Mouse (Mus musculus) heart, embryonic 15.5 days (tissue): ENCODE results near the gene Vat1. TPM values are rescaled to one million over a fixed set of nuclear protein-coding genes. Genes with fewer than 3 reads are reported as not detected.
"Not testable (repeated sequence)": the region's sequence is repeated elsewhere in the genome, so short reads cannot be mapped to it uniquely, and the experiment has no call there.

ENCODE experiments used
- ATAC-seq: fragments of 200-750 bp; cut with Nextera tagmentation; replicated peaks from 2 replicates; pipeline ENCODE4 v1.8.0; 2017; ENCODE audit warnings: low read depth, moderate TSS enrichment; ENCODE audit not compliant: insufficient number of reproducible peaks, insufficient read depth, low FRiP score
- H3K27ac ChIP-seq: fragments of 300-500 bp; sonication (generic); 2 replicates; pipeline ENCODE4 v1.5.1; 2015; ENCODE audit warnings: mild to moderate bottlenecking, inconsistent platforms
- H3K27me3 ChIP-seq: fragments of 300-500 bp; sonication (generic); 2 replicates; pipeline ENCODE4 v1.6.1; 2015; ENCODE audit warnings: inconsistent platforms
- H3K36me3 ChIP-seq: fragments of 300-500 bp; sonication (generic); 2 replicates; pipeline ENCODE4 v1.6.1; 2015; ENCODE audit warnings: mild to moderate bottlenecking, inconsistent platforms
- H3K4me1 ChIP-seq: fragments of 300-500 bp; sonication (generic); replicated peaks from 2 replicates; pipeline ENCODE4 v1.6.1; 2015; ENCODE audit warnings: inconsistent platforms
- H3K4me2 ChIP-seq: fragments of 300-500 bp; sonication (generic); 2 replicates; pipeline ENCODE4 v1.6.1; 2015; ENCODE audit warnings: inconsistent platforms, mild to moderate bottlenecking, moderate library complexity
- H3K4me3 ChIP-seq: fragments of 300-500 bp; sonication (generic); 2 replicates; pipeline ENCODE4 v1.5.1; 2015; ENCODE audit warnings: mild to moderate bottlenecking, inconsistent platforms
- H3K9ac ChIP-seq: fragments of 300-500 bp; sonication (generic); 2 replicates; pipeline ENCODE4 v1.6.1; 2015; ENCODE audit warnings: mild to moderate bottlenecking, inconsistent platforms
- H3K9me3 ChIP-seq: fragments of 300-500 bp; sonication (generic); replicated peaks from 2 replicates; pipeline ENCODE4 v1.6.1; 2016; ENCODE audit warnings: inconsistent platforms
- WGBS: fragments of 180-500 bp; shearing (Covaris S2); methylation state at CpG from one replicate; pipeline ENCODE4 v1.1.7; 2015; ENCODE audit warnings: mixed read lengths; 5-methylcytosine and 5-hydroxymethylcytosine counted together
- polyA plus RNA-seq: library from polyadenylated mRNA; unstranded; fragments of >200 nt; fragmentation: Nextera tagmentation; extraction: Ambion mirVana; gene quantifications from 2 replicates; pipeline ENCODE4 v1.2.1, GENCODE M21; 2015

Vat1 gene
- polyA plus RNA-seq, 1 experiment from 2014 or later, result 30.2 TPM

DNA sequence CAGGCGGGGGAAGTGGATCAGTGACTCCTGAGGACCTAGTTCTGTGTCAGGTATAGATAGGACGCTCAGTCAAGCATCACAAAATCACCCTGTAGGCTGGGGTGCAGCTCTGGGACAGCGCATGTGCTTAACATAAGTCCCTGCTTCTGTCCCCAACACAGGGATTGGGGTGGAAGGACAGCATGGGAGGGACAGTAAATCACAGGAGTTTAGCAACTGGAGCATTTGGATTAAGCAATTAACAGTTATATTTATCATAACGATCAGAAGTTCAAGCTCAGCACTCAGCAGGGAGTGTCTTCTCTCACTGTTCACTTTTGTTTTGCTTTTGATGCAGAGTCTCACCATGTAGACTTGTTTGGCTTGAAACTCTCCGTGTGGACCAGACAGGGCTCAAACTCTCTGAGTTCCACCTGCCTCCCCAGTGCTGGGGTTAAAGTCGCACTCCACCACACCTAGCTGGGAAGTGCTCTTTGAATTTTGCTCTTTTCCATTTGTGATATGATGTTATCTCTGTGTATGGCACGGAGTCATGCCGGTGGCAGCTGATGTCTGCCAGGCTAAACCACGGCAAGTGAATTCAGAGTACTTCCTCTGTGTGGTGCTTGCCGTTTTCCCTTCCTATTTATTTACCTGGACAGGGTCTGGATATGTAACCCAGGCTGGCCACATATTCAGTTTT lies 13.8 kb downstream of the Vat1 start:
- ATAC-seq, result no peak
- Histone ChIP-seq H3K4me2 (no peak overlapping the region), H3K4me1 (peaks cover 14% of the 10 kb centered on the region), H3K36me3 (peaks cover 7% of the 10 kb centered on the region; the same call in 1 of the 2 replicates), H3K27ac (no peak overlapping the region), H3K27me3 (no peaks in the 10 kb centered on the region), H3K4me3 (no peak overlapping the region), H3K9ac (no peak overlapping the region), H3K9me3 (no peaks in the 10 kb centered on the region)
- 56% methylated on average over 10 of the region's 10 CpGs for WGBS

DNA sequence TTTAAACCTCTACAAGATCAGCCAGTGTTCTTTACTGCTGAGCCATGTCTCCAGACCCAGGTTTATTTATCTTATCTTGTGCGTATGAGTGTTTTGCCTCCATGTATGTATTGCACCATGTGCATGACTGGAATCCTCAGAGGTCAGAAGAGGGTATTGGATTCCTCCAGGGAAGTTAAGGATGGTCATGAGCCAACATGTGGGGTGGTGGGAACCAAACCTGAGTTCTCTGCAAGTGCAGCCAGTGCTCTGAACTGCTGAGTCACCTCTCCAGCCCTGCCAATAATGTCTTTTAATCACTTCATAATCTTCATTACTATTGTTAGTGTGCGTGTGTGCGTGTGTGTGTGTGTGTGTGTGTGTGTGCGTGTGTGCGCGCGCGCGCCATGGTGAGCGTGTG lies 14.5 kb downstream of the Vat1 start:
- Histone ChIP-seq H3K4me1 (peaks cover 14% of the 10 kb centered on the region), H3K27ac (no peak overlapping the region), H3K4me2 (no peak overlapping the region), H3K9me3 (no peaks in the 10 kb centered on the region), H3K4me3 (no peak overlapping the region), H3K27me3 (no peaks in the 10 kb centered on the region), H3K36me3 (0 out of 2 replicates have a peak, but pooled peaks cover under 1% of the 10 kb centered on the region), H3K9ac (no peak overlapping the region)
- WGBS, result 93% methylated on average over 10 of the region's 10 CpGs
- no peak for ATAC-seq

DNA sequence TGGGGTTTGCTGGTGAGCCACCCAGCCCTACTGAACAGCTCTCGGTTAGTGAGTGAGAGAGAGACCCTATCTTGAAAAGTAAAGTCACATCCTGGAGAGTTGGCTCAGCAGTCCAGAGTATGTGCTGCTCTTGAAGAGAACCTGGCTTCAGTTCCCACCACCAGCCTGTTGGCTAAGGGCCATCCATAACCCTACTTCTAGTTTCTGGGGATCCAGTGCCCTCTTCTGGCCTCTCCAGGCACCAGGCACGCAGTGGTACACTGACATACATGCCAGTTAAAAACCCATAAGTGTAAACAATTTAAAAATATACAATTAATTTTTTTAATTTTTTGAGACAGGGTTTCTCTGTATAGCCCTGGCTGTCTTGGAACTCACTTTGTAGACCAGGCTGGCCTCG lies 15.6 kb downstream of the Vat1 start:
- Histone ChIP-seq H3K9me3 (no peaks in the 10 kb centered on the region), H3K4me1 (peaks cover 14% of the 10 kb centered on the region), H3K4me2 (no peak overlapping the region), H3K27ac (no peak overlapping the region), H3K4me3 (no peak overlapping the region), H3K36me3 (peaks cover 2% of the 10 kb centered on the region; the same call in 1 of the 2 replicates), H3K27me3 (no peaks in the 10 kb centered on the region), H3K9ac (no peak overlapping the region)
- WGBS, result 72% methylated on average over 3 of the region's 3 CpGs
- ATAC-seq, result no peak

DNA sequence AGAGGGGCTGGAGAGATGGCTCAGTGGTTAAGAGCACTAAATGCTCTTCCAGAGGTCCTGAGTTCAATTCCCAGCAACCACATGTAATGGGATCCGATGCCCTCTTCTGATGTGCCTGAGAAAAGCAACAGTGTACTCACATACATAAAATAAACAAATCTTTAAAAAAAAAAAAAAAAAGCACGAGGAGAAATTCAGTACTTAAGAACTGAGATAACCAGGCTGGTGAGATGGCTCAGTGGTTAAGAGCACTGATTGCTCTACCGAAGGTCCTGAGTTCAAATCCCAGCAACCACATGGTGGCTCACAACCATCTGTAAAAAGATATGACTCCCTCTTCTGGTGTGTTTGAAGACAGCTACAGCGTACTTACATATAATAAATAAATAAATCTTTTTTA lies 16.4 kb downstream of the Vat1 start:
- H3K9me3 ChIP-seq, H3K4me2 ChIP-seq, H3K36me3 ChIP-seq, H3K9ac ChIP-seq, H3K27me3 ChIP-seq, ATAC-seq, H3K4me3 ChIP-seq, H3K27ac ChIP-seq: not testable (repeated sequence)
- peaks cover 17% of the 10 kb centered on the region for H3K4me1 ChIP-seq
- 83% methylated on average over 4 of the region's 4 CpGs for WGBS

DNA sequence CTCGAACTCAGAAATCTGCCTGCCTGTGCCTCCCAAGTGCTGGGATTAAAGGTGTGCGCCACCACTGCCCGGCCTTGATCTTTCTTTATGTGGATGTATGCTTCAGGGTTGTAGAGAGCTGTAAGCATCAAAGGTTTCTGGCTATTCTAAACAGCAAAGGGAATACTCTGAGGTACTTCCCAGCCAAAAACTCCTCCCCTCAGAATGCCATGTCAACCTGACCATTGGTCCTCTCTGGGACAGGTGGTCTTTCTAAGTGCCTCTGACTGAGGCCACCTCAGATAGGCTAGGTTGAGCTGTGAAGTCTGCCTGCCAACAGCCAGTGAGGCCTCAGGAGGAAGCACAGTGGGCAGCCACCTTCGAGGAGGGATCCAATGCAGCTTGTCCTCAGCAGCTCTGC lies 17.1 kb downstream of the Vat1 start:
- H3K36me3 ChIP-seq, result peaks cover 16% of the 10 kb centered on the region
- H3K9ac ChIP-seq, result peak overlapping the region; percentile 55
- H3K4me2 ChIP-seq, result peak overlapping the region; percentile 64
- peak overlapping the region; percentile 61 for H3K4me3 ChIP-seq
- H3K27me3 ChIP-seq, result no peaks in the 10 kb centered on the region
- peaks cover 23% of the 10 kb centered on the region for H3K4me1 ChIP-seq
- WGBS, result 74% methylated on average over 4 of the region's 4 CpGs
- H3K27ac ChIP-seq, result peak overlapping the region; percentile 82
- no peaks in the 10 kb centered on the region for H3K9me3 ChIP-seq
- ATAC-seq, result no peak

- H3K9me3 ChIP-seq, result no peaks in the 10 kb centered on the region
- WGBS, result 15% methylated on average over 10 of the region's 10 CpGs
- peak; percentile 61 for ATAC-seq
Measured at GRCm38 (mm10) chr11:101448274-101448746, 17.7 kb downstream of the Vat1 start, which contains the start of gene Ifi35. TSS of gene Ifi35 (plus strand) at chr11:101448407.

GRCm38 (mm10) chr11:101447786-101448185 lies 18.2 kb downstream of the Vat1 start:
- Histone ChIP-seq H3K4me2 (peak overlapping the region; percentile 64), H3K9me3 (no peaks in the 10 kb centered on the region), H3K4me1 (peaks cover 33% of the 10 kb centered on the region), H3K36me3 (peaks cover 20% of the 10 kb centered on the region), H3K27ac (peak overlapping the region; percentile 82), H3K27me3 (no peaks in the 10 kb centered on the region), H3K9ac (peak overlapping the region; percentile 55), H3K4me3 (peak overlapping the region; percentile 61)
- 88% methylated on average over 5 of the region's 5 CpGs for WGBS
- no peak for ATAC-seq

More at GRCm38 (mm10) chr11:101448274-101448746, 17.7 kb downstream of the Vat1 start, which contains the start of gene Ifi35:
- Histone ChIP-seq H3K27me3 (no peaks in the 10 kb centered on the region), H3K27ac (peak within 1 kb of the TSS; percentile 82), H3K4me1 (peaks cover 29% of the 10 kb centered on the region), H3K4me2 (peak within 1 kb of the TSS; percentile 64), H3K4me3 (peak within 1 kb of the TSS; percentile 61), H3K36me3 (peaks cover 20% of the 10 kb centered on the region), H3K9ac (peak within 1 kb of the TSS; percentile 55)

DNA sequence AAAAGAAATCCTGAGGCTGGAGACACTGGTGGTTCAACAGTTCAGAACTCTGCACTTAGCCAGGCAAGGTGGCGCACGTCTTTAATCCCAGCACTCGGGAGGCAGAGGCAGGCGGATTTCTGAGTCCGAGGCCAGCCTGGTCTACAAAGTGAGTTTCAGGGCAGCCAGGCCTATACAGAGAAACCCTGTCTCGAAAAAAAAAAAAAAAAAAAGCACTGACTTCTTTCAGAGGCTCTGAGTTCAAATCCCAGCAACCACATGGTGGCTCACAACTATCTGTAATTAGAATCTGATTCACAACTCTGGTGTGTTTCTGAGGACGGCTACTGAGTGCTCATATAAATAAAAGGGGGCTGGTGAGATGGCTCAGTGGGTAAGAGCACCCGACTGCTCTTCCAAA lies 19.2 kb downstream of the Vat1 start:
- not testable (repeated sequence) for H3K27me3 ChIP-seq, H3K27ac ChIP-seq, H3K4me2 ChIP-seq, H3K4me3 ChIP-seq, H3K9me3 ChIP-seq, ATAC-seq, H3K9ac ChIP-seq
- Histone ChIP-seq H3K4me1 (peaks cover 33% of the 10 kb centered on the region), H3K36me3 (peaks cover 20% of the 10 kb centered on the region)
- WGBS, result 88% methylated on average over 8 of the region's 8 CpGs

GRCm38 (mm10) chr11:101446319-101446718 lies 19.7 kb downstream of the Vat1 start:
- no peak for ATAC-seq
- H3K27ac ChIP-seq, result no peak overlapping the region
- 97% methylated on average over 1 of the region's 1 CpGs for WGBS
- H3K4me2 ChIP-seq, result no peak overlapping the region
- H3K9me3 ChIP-seq, result no peaks in the 10 kb centered on the region
- no peaks in the 10 kb centered on the region for H3K27me3 ChIP-seq
- no peak overlapping the region for H3K9ac ChIP-seq
- peaks cover 20% of the 10 kb centered on the region for H3K36me3 ChIP-seq
- peaks cover 33% of the 10 kb centered on the region for H3K4me1 ChIP-seq
- no peak overlapping the region for H3K4me3 ChIP-seq

DNA sequence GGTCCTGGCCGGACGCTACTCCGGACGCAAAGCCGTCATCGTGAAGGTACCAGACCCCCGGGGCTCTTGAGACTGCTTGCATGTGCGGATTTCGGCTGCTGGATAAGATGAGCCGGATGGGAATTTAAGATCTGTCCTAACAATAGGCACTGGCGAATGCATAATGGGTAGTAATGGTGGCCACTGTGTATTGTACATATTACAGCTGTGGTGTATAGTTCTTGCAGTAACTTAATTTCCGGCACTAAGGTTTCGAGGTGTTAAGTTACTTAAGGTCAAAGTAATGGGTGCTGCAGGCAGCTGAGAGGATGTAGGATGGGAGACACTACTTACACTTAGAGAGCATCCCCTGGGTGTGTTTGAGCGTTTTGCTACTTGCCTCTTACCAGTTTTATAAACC lies 23.3 kb downstream of the Vat1 start:
- WGBS, result under 1% methylated on average over 14 of the region's 14 CpGs

GRCm38 (mm10) chr11:101442127-101442693 lies 23.8 kb downstream of the Vat1 start, which contains the start of gene Rpl27:
TSS of gene Rpl27 (plus strand) at chr11:101442298.
- Histone ChIP-seq H3K9me3 (no peaks in the 10 kb centered on the region), H3K36me3 (peaks cover 20% of the 10 kb centered on the region), H3K27me3 (no peaks in the 10 kb centered on the region), H3K4me1 (peaks cover 19% of the 10 kb centered on the region), H3K4me2 (peak within 1 kb of the TSS; percentile 74), H3K9ac (peak within 1 kb of the TSS; percentile 94), H3K27ac (peak within 1 kb of the TSS; percentile 88), H3K4me3 (peak within 1 kb of the TSS; percentile 91)
- whole genome bisulfite sequencing, result under 1% methylated on average over 42 of the region's 42 CpGs
- peak; percentile 99 for ATAC-seq

More for the DNA sequence above, 23.3 kb downstream of the Vat1 start:
- Histone ChIP-seq H3K4me2 (peak overlapping the region; percentile 74), H3K4me1 (peaks cover 19% of the 10 kb centered on the region), H3K9me3 (no peaks in the 10 kb centered on the region), H3K27me3 (no peaks in the 10 kb centered on the region), H3K36me3 (peaks cover 20% of the 10 kb centered on the region), H3K27ac (peak overlapping the region; percentile 88), H3K4me3 (peak overlapping the region; percentile 91), H3K9ac (peak overlapping the region; percentile 94)
- ATAC-seq, result no peak
